Comparison of ENCODE assay signal across 8 mouse cellular contexts in the genomic region with DNA sequence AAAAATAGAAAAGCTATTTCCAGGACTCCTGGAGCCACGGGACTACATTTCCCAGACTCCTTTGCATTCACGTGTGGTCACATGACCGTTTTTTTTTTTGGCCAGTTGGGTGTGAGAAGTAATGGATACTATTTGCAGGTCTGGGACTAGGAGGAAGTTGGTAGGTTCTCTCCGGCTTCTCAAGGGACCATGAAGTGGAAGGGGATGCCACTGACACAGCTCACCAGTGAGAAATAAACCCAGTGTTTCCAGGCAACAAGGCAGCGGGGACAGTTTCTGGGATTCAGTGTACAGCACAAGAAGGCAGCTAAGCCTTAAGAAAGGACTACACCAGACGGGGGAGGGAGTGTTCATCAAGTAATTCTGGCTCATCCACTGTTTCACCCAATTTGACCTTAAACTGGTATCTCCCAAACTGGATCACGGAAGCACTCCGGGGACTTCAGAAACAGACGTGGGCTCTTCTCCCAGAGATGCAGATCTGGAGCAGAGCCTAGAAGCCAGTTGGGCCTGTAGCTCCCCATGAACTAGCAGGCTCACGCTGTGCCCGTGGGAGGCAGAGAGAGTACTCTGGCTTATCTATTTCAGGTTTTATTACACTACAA. TPM values are rescaled to one million over a fixed set of nuclear protein-coding genes. Genes with fewer than 3 reads are reported as not detected.
DNase-seq lines count a peak whose midpoint lies in the region; ATAC-seq lines count a peak whose summit lies in the region.
"Had no signal": no experiment of that assay in that cellular context is flagged by ENCODE, and none has a peak within 500 bp of the region (broad histone marks: within the 10 kb centered on the region; RNA-seq: fewer than 3 reads in every experiment).

No protein-coding gene starts in this region.

- DNase-seq in left cerebral cortex, adult 11 months (ENCODE audit: low spot score): peak; percentile 69
- no peak for DNase-seq in left cerebral cortex, postnatal 4 days
- DNase-seq in embryo, embryonic 11.5 days (ENCODE audit: low read depth, low spot score): peak; percentile 14
- DNase-seq in layer of hippocampus, adult 11-12 months (ENCODE audit: low spot score): peak; percentile 79
- peak; percentile 62 for DNase-seq in right cerebral cortex, postnatal 25 days
- no peak for DNase-seq in ovary, adult 18-20 months (ENCODE audit: low spot score)
- DNase-seq: lung, adult 18-20 months had no signal

- intact Hi-C loops in left cerebral cortex, postnatal 4 days (cut with DNase I): no loop called here

- ATAC-seq in megakaryocyte-erythroid progenitor cell, adult 5-6 weeks (replicated peaks; ENCODE audit: low FRiP score, low TSS enrichment, poor library complexity, severe bottlenecking): no peak

RNA-seq across cellular contexts. Expression of gene Sgsm1, which starts 39.3 kb away (rescaled TPM):
- total RNA-seq in left cerebral cortex, postnatal 4 days (2021): 10 to 100 TPM; 67.4 to 74.9 TPM
- 0.46 TPM in 1 of 2 replicates, not detected in the other for total RNA-seq in megakaryocyte-erythroid progenitor cell, adult 5-6 weeks (2014; fragmentation: Nextera tagmentation)
- 7.7 TPM in 1 of 2 replicates, not detected in the other for total RNA-seq in megakaryocyte-erythroid progenitor cell, adult 5-6 weeks (2017)

RNA-seq across cellular contexts. Expression of gene Tmem211, which starts 44.6 kb away (rescaled TPM):
- under 1 TPM in 1 of 2 experiments, not detected in 1; 0.18 TPM for total RNA-seq in left cerebral cortex, postnatal 4 days (2021)
- not detected in 2 replicates for total RNA-seq in megakaryocyte-erythroid progenitor cell, adult 5-6 weeks (2014; fragmentation: Nextera tagmentation)
- not detected in 2 replicates for total RNA-seq in megakaryocyte-erythroid progenitor cell, adult 5-6 weeks (2017)

RNA-seq across cellular contexts. Expression of gene 2900026A02Rik, which starts 50.3 kb away (rescaled TPM):
- total RNA-seq in left cerebral cortex, postnatal 4 days (2021): 10 to 100 TPM; 40.1 to 41.4 TPM
- total RNA-seq in megakaryocyte-erythroid progenitor cell, adult 5-6 weeks (2014; fragmentation: Nextera tagmentation): 9.9 and 12.3 TPM in 2 replicates
- 5.8 and 6.8 TPM in 2 replicates for total RNA-seq in megakaryocyte-erythroid progenitor cell, adult 5-6 weeks (2017)

Comparison
In these comparisons a context has a peak if more than half of its experiments do, and no peak if none do; other contexts are left out.
1. DNase-seq: peak in left cerebral cortex, adult 11 months (single experiment), embryo, embryonic 11.5 days (single experiment), layer of hippocampus, adult 11-12 months (single experiment) and right cerebral cortex, postnatal 25 days (single experiment); none in left cerebral cortex, postnatal 4 days (single experiment) and ovary, adult 18-20 months (single experiment).
2. RNA of gene Sgsm1, which starts 39.3 kb away (total RNA-seq): 67.4 to 74.9 TPM in left cerebral cortex, postnatal 4 days; 0.46 to 7.7 TPM in megakaryocyte-erythroid progenitor cell, adult 5-6 weeks; every median in the first group is over 4 times any median in the second.